Mouse (Mus musculus): ENCODE measurements at regions not wholly inside any gene's neighbourhood (a gene's known extent, or its start where the extent isn't known, plus 50 kb on each side); places are given as distances from the start of the nearest gene placed in this dataset.

- no peak for TF ChIP-seq CTCF (IDR thresholded peaks at IDR 0.05; ENCODE audit: low read depth)
- TF ChIP-seq EP300 (IDR thresholded peaks at IDR 0.05; ENCODE audit: low read depth) = no peak
These were observed 75.0 kb upstream of the Ccn6 start for GRCm38 (mm10) chr10:39238596-39238995.
